ENCODE assay signal across 9 mouse cellular contexts in the genomic region with DNA sequence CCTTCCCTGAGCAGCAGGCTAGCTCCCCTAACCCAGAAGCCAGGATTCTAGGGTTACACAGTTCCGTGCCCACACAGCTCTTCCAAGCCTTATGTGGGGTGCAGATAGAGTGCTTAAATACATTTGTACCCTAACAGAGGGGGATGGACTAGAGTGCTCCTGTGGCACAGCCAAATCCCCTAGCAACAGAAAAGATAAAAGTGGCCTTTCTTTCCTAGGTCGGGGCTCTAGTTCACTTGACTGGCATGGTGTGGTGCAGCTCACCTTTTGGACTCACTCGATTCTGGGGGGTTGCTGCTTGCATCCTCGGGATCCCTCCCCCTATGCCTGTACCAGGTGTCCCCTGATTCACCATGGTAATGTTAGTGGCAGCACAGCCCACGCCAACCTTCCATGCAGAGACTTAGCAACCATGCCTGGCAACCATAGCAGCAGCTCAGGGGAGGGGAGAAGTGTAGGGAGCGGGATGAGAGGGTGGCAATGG. TPM values are rescaled to one million over a fixed set of nuclear protein-coding genes. Genes with fewer than 3 reads are reported as not detected.
DNase-seq lines count a peak whose midpoint lies in the region; ATAC-seq and TF ChIP-seq lines count a peak whose summit lies in the region.
"Had no signal": no experiment of that assay in that cellular context is flagged by ENCODE, and none has a peak within 500 bp of the region (broad histone marks: within the 10 kb centered on the region; RNA-seq: fewer than 3 reads in every experiment).

No protein-coding gene starts in this region.

- H3K9ac ChIP-seq in heart, embryonic 12.5 days, result no peak overlapping the region
- peak overlapping the region; percentile 10; the same call in 1 of the 2 replicates for H3K9ac ChIP-seq in hindbrain, embryonic 15.5 days
- peak overlapping the region; percentile 59; the same call in 1 of the 2 replicates for H3K9ac ChIP-seq in midbrain, embryonic 13.5 days (replicated peaks)

- peaks cover 71% of the 10 kb centered on the region for H3K27me3 ChIP-seq in heart, embryonic 12.5 days (replicated peaks)
- H3K27me3 ChIP-seq in hindbrain, embryonic 15.5 days, result peaks cover 58% of the 10 kb centered on the region
- H3K27me3 ChIP-seq in midbrain, embryonic 13.5 days, result peaks cover 75% of the 10 kb centered on the region

- WGBS in heart, embryonic 12.5 days, result 13% methylated on average over 6 of the region's 6 CpGs
- 7% methylated on average over 6 of the region's 6 CpGs for WGBS in hindbrain, embryonic 15.5 days
- WGBS in midbrain, embryonic 13.5 days, result 6% methylated on average over 6 of the region's 6 CpGs

- no peak for ATAC-seq in heart, embryonic 12.5 days (ENCODE audit: insufficient number of reproducible peaks, low FRiP score)
- ATAC-seq in hindbrain, embryonic 15.5 days (ENCODE audit: low FRiP score, low read depth), result no peak
- no peak for ATAC-seq in midbrain, embryonic 13.5 days
- ATAC-seq in CD4-positive, CD25-positive, alpha-beta regulatory T cell, adult 4 months, result no peak
- no peak for ATAC-seq in granulocyte monocyte progenitor cell, adult 5-6 weeks (replicated peaks; ENCODE audit: poor library complexity, severe bottlenecking)

- H3K4me2 ChIP-seq in heart, embryonic 12.5 days, result peak overlapping the region; percentile 97
- peak overlapping the region; percentile 65 for H3K4me2 ChIP-seq in hindbrain, embryonic 15.5 days
- peak overlapping the region; percentile 63 for H3K4me2 ChIP-seq in midbrain, embryonic 13.5 days (replicated peaks)

- no peaks in the 10 kb centered on the region for H3K9me3 ChIP-seq in heart, embryonic 12.5 days (replicated peaks)
- no peaks in the 10 kb centered on the region for H3K9me3 ChIP-seq in hindbrain, embryonic 15.5 days
- no peaks in the 10 kb centered on the region for H3K9me3 ChIP-seq in midbrain, embryonic 13.5 days

- H3K36me3 ChIP-seq in heart, embryonic 12.5 days, result peaks cover 29% of the 10 kb centered on the region
- peaks cover 11% of the 10 kb centered on the region for H3K36me3 ChIP-seq in hindbrain, embryonic 15.5 days
- H3K36me3 ChIP-seq in midbrain, embryonic 13.5 days, result peaks cover 25% of the 10 kb centered on the region

- H3K4me1 ChIP-seq in heart, embryonic 12.5 days (replicated peaks), result peaks cover 53% of the 10 kb centered on the region
- H3K4me1 ChIP-seq in hindbrain, embryonic 15.5 days (replicated peaks), result peaks cover 50% of the 10 kb centered on the region
- peaks cover 49% of the 10 kb centered on the region for H3K4me1 ChIP-seq in midbrain, embryonic 13.5 days (replicated peaks)

- TF ChIP-seq POLR2A in brain, embryonic 14.5 days (IDR thresholded peaks at IDR 0.05; ENCODE audit: borderline replicate concordance, extremely low read depth, insufficient read depth, insufficient read length, poor library complexity, severe bottlenecking), result no peak

- TF ChIP-seq CTCF in brain, embryonic 14.5 days (IDR thresholded peaks at IDR 0.05; ENCODE audit: borderline replicate concordance, extremely low read depth, insufficient read depth, insufficient read length), result no peak

- H3K27ac ChIP-seq in heart, embryonic 12.5 days (ENCODE audit: poor library complexity, severe bottlenecking), result no peak overlapping the region
- H3K27ac ChIP-seq in hindbrain, embryonic 15.5 days (replicated peaks), result no peak overlapping the region
- H3K27ac ChIP-seq in midbrain, embryonic 13.5 days, result no peak overlapping the region

- no peak for DNase-seq in heart, adult 18-20 months
- DNase-seq in brain, embryonic 14.5 days (ENCODE audit: low read depth), result peak; percentile 50
- no peak for DNase-seq in urinary bladder, postnatal 14 days (ENCODE audit: low spot score)

- peak overlapping the region; percentile 56 for H3K4me3 ChIP-seq in heart, embryonic 12.5 days
- peak overlapping the region; percentile 43; the same call in 1 of the 2 replicates for H3K4me3 ChIP-seq in hindbrain, embryonic 15.5 days
- H3K4me3 ChIP-seq in midbrain, embryonic 13.5 days (replicated peaks), result peak overlapping the region; percentile 48

RNA-seq across cellular contexts. Expression of gene Ddn, which starts 0.6 kb away (rescaled TPM):
- 0.04 and 0.14 TPM in 2 replicates for polyA plus RNA-seq in heart, embryonic 12.5 days (2016; fragmentation: Nextera tagmentation; extraction: Ambion mirVana)
- total RNA-seq in heart, adult 18-20 months (2021), result under 1 TPM; 0.64 to 0.79 TPM
- 1.8 and 2.2 TPM in 2 replicates for polyA plus RNA-seq in brain, embryonic 14.5 days (2012; rRNA removed)
- 0.34 and 0.48 TPM in 2 replicates for polyA plus RNA-seq in hindbrain, embryonic 15.5 days (2015; fragmentation: Nextera tagmentation; extraction: Ambion mirVana)
- polyA plus RNA-seq in midbrain, embryonic 13.5 days (2015; fragmentation: Nextera tagmentation; extraction: Ambion mirVana), result 0.50 and 1.2 TPM in 2 replicates
- polyA plus RNA-seq in CD4-positive, CD25-positive, alpha-beta regulatory T cell, adult 4 months (2017; shearing (Covaris generic)), result not detected
- not detected in 2 replicates for total RNA-seq in granulocyte monocyte progenitor cell, adult 5-6 weeks (2014; fragmentation: Nextera tagmentation)
- not detected in 2 replicates for total RNA-seq in granulocyte monocyte progenitor cell, adult 5-6 weeks (2017)
- total RNA-seq: liver, adult 2 months had no signal
- polyA plus RNA-seq: liver, adult 2 months had no signal

RNA-seq across cellular contexts. Expression of gene Wnt1, which starts 19.0 kb away (rescaled TPM):
- polyA plus RNA-seq in heart, embryonic 12.5 days (2016; fragmentation: Nextera tagmentation; extraction: Ambion mirVana), result not detected in 2 replicates
- total RNA-seq in heart, adult 18-20 months (2021), result not detected
- 1.2 and 2.9 TPM in 2 replicates for polyA plus RNA-seq in brain, embryonic 14.5 days (2012; rRNA removed)
- polyA plus RNA-seq in hindbrain, embryonic 15.5 days (2015; fragmentation: Nextera tagmentation; extraction: Ambion mirVana), result 1.9 and 2.5 TPM in 2 replicates
- polyA plus RNA-seq in midbrain, embryonic 13.5 days (2015; fragmentation: Nextera tagmentation; extraction: Ambion mirVana), result 4.0 and 8.6 TPM in 2 replicates
- not detected for polyA plus RNA-seq in CD4-positive, CD25-positive, alpha-beta regulatory T cell, adult 4 months (2017; shearing (Covaris generic))
- total RNA-seq in granulocyte monocyte progenitor cell, adult 5-6 weeks (2014; fragmentation: Nextera tagmentation), result not detected in 2 replicates
- not detected in 2 replicates for total RNA-seq in granulocyte monocyte progenitor cell, adult 5-6 weeks (2017)
- total RNA-seq: liver, adult 2 months had no signal
- polyA plus RNA-seq: liver, adult 2 months had no signal

RNA-seq across cellular contexts. Expression of gene Prkag1, which starts 22.6 kb away (rescaled TPM):
- polyA plus RNA-seq in heart, embryonic 12.5 days (2016; fragmentation: Nextera tagmentation; extraction: Ambion mirVana), result 81.5 and 83.5 TPM in 2 replicates
- total RNA-seq in heart, adult 18-20 months (2021), result 100 to 1,000 TPM; 107 to 125 TPM
- 71.8 and 85.7 TPM in 2 replicates for polyA plus RNA-seq in brain, embryonic 14.5 days (2012; rRNA removed)
- polyA plus RNA-seq in hindbrain, embryonic 15.5 days (2015; fragmentation: Nextera tagmentation; extraction: Ambion mirVana), result 73.4 and 75.3 TPM in 2 replicates
- polyA plus RNA-seq in midbrain, embryonic 13.5 days (2015; fragmentation: Nextera tagmentation; extraction: Ambion mirVana), result 83.3 and 89.9 TPM in 2 replicates
- 100 to 1,000 TPM; 126 to 187 TPM for polyA plus RNA-seq in CD4-positive, CD25-positive, alpha-beta regulatory T cell, adult 4 months (2017; shearing (Covaris generic))
- total RNA-seq in granulocyte monocyte progenitor cell, adult 5-6 weeks (2014; fragmentation: Nextera tagmentation), result 34.2 and 63.8 TPM in 2 replicates
- total RNA-seq in granulocyte monocyte progenitor cell, adult 5-6 weeks (2017), result 85.0 and 110 TPM in 2 replicates

RNA-seq across cellular contexts. Expression of gene Wnt10b, which starts 30.7 kb away (rescaled TPM):
- not detected in 2 replicates for polyA plus RNA-seq in heart, embryonic 12.5 days (2016; fragmentation: Nextera tagmentation; extraction: Ambion mirVana)
- under 1 TPM; 0.10 to 0.20 TPM for total RNA-seq in heart, adult 18-20 months (2021)
- 0.95 and 2.4 TPM in 2 replicates for polyA plus RNA-seq in brain, embryonic 14.5 days (2012; rRNA removed)
- polyA plus RNA-seq in hindbrain, embryonic 15.5 days (2015; fragmentation: Nextera tagmentation; extraction: Ambion mirVana), result not detected in 2 replicates
- 0.24 TPM in 1 of 2 replicates, not detected in the other for polyA plus RNA-seq in midbrain, embryonic 13.5 days (2015; fragmentation: Nextera tagmentation; extraction: Ambion mirVana)
- polyA plus RNA-seq in CD4-positive, CD25-positive, alpha-beta regulatory T cell, adult 4 months (2017; shearing (Covaris generic)), result not detected
- total RNA-seq in granulocyte monocyte progenitor cell, adult 5-6 weeks (2014; fragmentation: Nextera tagmentation), result 0.47 TPM in 1 of 2 replicates, not detected in the other
- total RNA-seq in granulocyte monocyte progenitor cell, adult 5-6 weeks (2017), result 0.26 TPM in 1 of 2 replicates, not detected in the other
- total RNA-seq: liver, adult 2 months had no signal
- polyA plus RNA-seq: liver, adult 2 months had no signal

RNA-seq across cellular contexts. Expression of gene Arf3, which starts 45.7 kb away (rescaled TPM):
- 46.3 and 46.9 TPM in 2 replicates for polyA plus RNA-seq in heart, embryonic 12.5 days (2016; fragmentation: Nextera tagmentation; extraction: Ambion mirVana)
- total RNA-seq in heart, adult 18-20 months (2021), result 10 to 100 TPM; 17.8 to 21.5 TPM
- 119 and 156 TPM in 2 replicates for polyA plus RNA-seq in brain, embryonic 14.5 days (2012; rRNA removed)
- 100.0 and 107 TPM in 2 replicates for polyA plus RNA-seq in hindbrain, embryonic 15.5 days (2015; fragmentation: Nextera tagmentation; extraction: Ambion mirVana)
- 57.5 and 66.0 TPM in 2 replicates for polyA plus RNA-seq in midbrain, embryonic 13.5 days (2015; fragmentation: Nextera tagmentation; extraction: Ambion mirVana)
- polyA plus RNA-seq in CD4-positive, CD25-positive, alpha-beta regulatory T cell, adult 4 months (2017; shearing (Covaris generic)), result 10 to 100 TPM; 33.0 to 35.3 TPM
- total RNA-seq in granulocyte monocyte progenitor cell, adult 5-6 weeks (2014; fragmentation: Nextera tagmentation), result 39.0 and 41.4 TPM in 2 replicates
- 29.9 and 32.7 TPM in 2 replicates for total RNA-seq in granulocyte monocyte progenitor cell, adult 5-6 weeks (2017)
